Mouse (Mus musculus) cerebellum, adult 2 months (tissue): Measurements from ENCODE around the gene Scarf2. TPM values are rescaled to one million over a fixed set of nuclear protein-coding genes. Genes with fewer than 3 reads are reported as not detected.

Experiments used
- DNase-seq, 2 experiments: peaks; one replicate each; pipeline ENCODE4 v3.0.0; 2021
- H3K27ac ChIP-seq: fragments of 200-500 bp; 2 replicates; pipeline ENCODE4 v1.5.1; 2012; ENCODE audit warnings: low read length, control low read depth, inconsistent platforms; ENCODE audit not compliant: insufficient read depth
- H3K27me3 ChIP-seq: fragments of 200-500 bp; 2 replicates; pipeline ENCODE4 v1.6.1; 2012; ENCODE audit warnings: inconsistent platforms, mild to moderate bottlenecking, low read length, moderate library complexity; ENCODE audit not compliant: control insufficient read depth, insufficient read depth
- H3K4me1 ChIP-seq: fragments of 200-500 bp; 2 replicates; pipeline ENCODE4 v1.6.1; 2011; ENCODE audit warnings: low read length; ENCODE audit not compliant: control insufficient read depth, insufficient read depth
- H3K4me3 ChIP-seq: fragments of 200-500 bp; replicated peaks from 2 replicates; pipeline ENCODE3; 2011; ENCODE audit warnings: mild to moderate bottlenecking, low read depth, low read length, control low read depth; ENCODE audit not compliant: insufficient read depth
- CTCF ChIP-seq: fragments of 200-500 bp; IDR thresholded peaks from 2 replicates; pipeline ENCODE4 v1.5.1; 2011; ENCODE audit warnings: low read depth, mild to moderate bottlenecking, control low read depth, low read length, moderate library complexity, borderline replicate concordance; ENCODE audit not compliant: insufficient read depth
- POLR2A ChIP-seq: fragments of 200-500 bp; IDR thresholded peaks from 2 replicates; pipeline ENCODE4 v1.6.1; 2011; ENCODE audit warnings: low read length, control low read depth, borderline replicate concordance; ENCODE audit not compliant: insufficient read depth
- WGBS: fragments of 180-500 bp; shearing (Covaris S2); methylation state at CpG from one replicate; pipeline ENCODE4 v1.1.7; 2018; 5-methylcytosine and 5-hydroxymethylcytosine counted together
- polyA plus RNA-seq: library from polyadenylated mRNA; depleted of rRNA; stranded (reverse); fragments of >200 nt; gene quantifications from 2 replicates; pipeline ENCODE4 v1.2.3, GENCODE M21; 2012

The Scarf2 gene
- polyA plus RNA-seq, 1 experiment: 2.1 TPM

GRCm38 (mm10) chr16:17826500-17826899, 29.4 kb downstream of the Scarf2 start:
- Histone ChIP-seq H3K27me3 (no peaks in the 10 kb centered on the region), H3K4me3 (no peak overlapping the region), H3K27ac (peak overlapping the region; percentile 28), H3K4me1 (peaks cover 9% of the 10 kb centered on the region; the same call in 1 of the 2 replicates)
- no peak for TF ChIP-seq CTCF
- no peak for TF ChIP-seq POLR2A
- 23% methylated on average over 2 of the region's 2 CpGs for WGBS
- peak; percentile 66 to 81 for DNase-seq

- H3K27ac ChIP-seq: no peak overlapping the region
- H3K4me3 ChIP-seq: no peak overlapping the region
- no peaks in the 10 kb centered on the region for H3K27me3 ChIP-seq
- 98% methylated on average over 2 of the region's 2 CpGs for WGBS
- no peak for TF ChIP-seq CTCF
- no peak for TF ChIP-seq POLR2A
- no peak for DNase-seq
- H3K4me1 ChIP-seq: peaks cover 13% of the 10 kb centered on the region
Measured at GRCm38 (mm10) chr16:17828229-17828628, 31.1 kb downstream of the Scarf2 start.

- Histone ChIP-seq H3K27ac (no peak overlapping the region), H3K4me1 (peaks cover 13% of the 10 kb centered on the region), H3K4me3 (no peak overlapping the region), H3K27me3 (no peaks in the 10 kb centered on the region)
- TF ChIP-seq POLR2A (no peak), CTCF (no peak)
- DNase-seq: no peak
- WGBS: 91% methylated on average over 3 of the region's 3 CpGs
Measured at GRCm38 (mm10) chr16:17828867-17829266, 31.8 kb downstream of the Scarf2 start.

GRCm38 (mm10) chr16:17830385-17831178, 33.5 kb downstream of the Scarf2 start:
- 68% methylated on average over 10 of the region's 10 CpGs for WGBS
- no peak for DNase-seq
- H3K27ac ChIP-seq: no peak overlapping the region
- H3K4me3 ChIP-seq: no peak overlapping the region
- H3K27me3 ChIP-seq: no peaks in the 10 kb centered on the region
- peaks cover 21% of the 10 kb centered on the region for H3K4me1 ChIP-seq
- TF ChIP-seq CTCF (no peak), POLR2A (no peak)

- Histone ChIP-seq H3K27ac (no peak overlapping the region), H3K27me3 (no peaks in the 10 kb centered on the region), H3K4me3 (no peak overlapping the region), H3K4me1 (peaks cover 19% of the 10 kb centered on the region)
- 62% methylated on average over 11 of the region's 11 CpGs for WGBS
- no peak for DNase-seq
- TF ChIP-seq POLR2A (no peak), CTCF (peak; percentile 31; the same call in 1 of the 2 replicates)
Measured at GRCm38 (mm10) chr16:17831781-17832180, 34.7 kb downstream of the Scarf2 start.

GRCm38 (mm10) chr16:17832821-17833220, 35.7 kb downstream of the Scarf2 start, which contains the start of gene B830017H08Rik:
Gene B830017H08Rik, plus strand, starts transcription at chr16:17833121.
- Histone ChIP-seq H3K4me3 (peak within 1 kb of the TSS; percentile 82), H3K27me3 (no peaks in the 10 kb centered on the region), H3K27ac (peak within 1 kb of the TSS; percentile 95), H3K4me1 (peaks cover 20% of the 10 kb centered on the region)
- DNase-seq: no peak
- WGBS: 35% methylated on average over 7 of the region's 7 CpGs
- TF ChIP-seq CTCF: no peak

- H3K27ac ChIP-seq: peak overlapping the region; percentile 95
- no peaks in the 10 kb centered on the region for H3K27me3 ChIP-seq
- peaks cover 24% of the 10 kb centered on the region for H3K4me1 ChIP-seq
- DNase-seq: peak in 1 of 2 experiments; percentile 64
- H3K4me3 ChIP-seq: peak overlapping the region; percentile 82
- no peak for TF ChIP-seq POLR2A
- no peak for TF ChIP-seq CTCF
- under 1% methylated on average over 37 of the region's 37 CpGs for WGBS
Measured at GRCm38 (mm10) chr16:17833321-17833680, 36.2 kb downstream of the Scarf2 start.
